Mouse (Mus musculus): Measurements from ENCODE around the gene Prkn.

The Prkn gene

GRCm38 (mm10) chr17:11740716-11741115 lies 900.5 kb downstream of the Prkn start:
- no peak for DNase-seq (ENCODE audit: low spot score)

DNA sequence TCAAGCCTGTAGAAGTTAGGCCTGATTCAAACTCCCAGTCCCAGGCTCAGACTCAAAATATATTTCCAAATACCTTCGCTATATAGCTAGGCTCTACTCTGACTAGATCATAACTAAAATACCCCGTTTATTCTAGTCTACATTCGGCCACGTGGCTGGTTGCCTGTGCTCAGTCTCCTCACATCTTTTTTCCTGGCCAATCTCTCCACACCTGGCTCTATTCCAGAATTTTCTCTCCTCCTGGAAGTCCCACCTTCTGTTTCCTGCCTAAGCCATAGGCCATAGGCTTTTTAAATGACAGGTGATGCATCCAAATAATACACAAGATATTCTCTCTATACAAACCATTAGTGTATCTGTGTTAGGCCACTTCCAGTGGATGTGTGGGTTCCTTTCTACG lies 901.0 kb downstream of the Prkn start:
- no peak for DNase-seq (ENCODE audit: low spot score)

DNA sequence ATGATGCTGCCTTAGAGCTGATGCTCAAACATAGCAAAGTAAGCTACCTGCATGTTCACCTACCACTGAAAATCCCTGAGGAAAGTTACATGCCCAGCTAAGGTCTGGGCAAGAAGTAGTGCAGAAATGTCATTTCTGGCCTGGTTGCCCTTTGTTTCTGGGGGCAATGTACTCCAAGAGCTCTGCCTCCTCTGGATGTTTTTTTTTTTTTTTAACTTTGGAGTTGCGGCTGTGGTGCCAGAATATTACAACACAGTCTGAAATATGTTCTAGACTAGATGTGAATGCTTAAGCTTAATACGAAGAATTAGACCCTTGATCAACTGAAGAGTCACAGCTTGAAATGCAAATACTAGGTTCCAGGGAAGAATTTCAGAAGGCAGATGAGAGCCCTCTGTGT lies 911.1 kb downstream of the Prkn start:
- DNase-seq (ENCODE audit: low spot score): no peak

GRCm38 (mm10) chr17:11752686-11753085 lies 912.5 kb downstream of the Prkn start:
- DNase-seq (ENCODE audit: low spot score): no peak

GRCm38 (mm10) chr17:11765117-11765516 lies 924.9 kb downstream of the Prkn start:
- no peak for DNase-seq (ENCODE audit: low spot score)

- no peak for DNase-seq (ENCODE audit: low spot score)
Measured at GRCm38 (mm10) chr17:11765581-11765980, 925.4 kb downstream of the Prkn start.

GRCm38 (mm10) chr17:11767301-11767700 lies 927.1 kb downstream of the Prkn start:
- no peak for DNase-seq (ENCODE audit: low spot score)

- no peak for DNase-seq (ENCODE audit: low spot score)
Measured at GRCm38 (mm10) chr17:11768345-11768744, 928.2 kb downstream of the Prkn start.

DNA sequence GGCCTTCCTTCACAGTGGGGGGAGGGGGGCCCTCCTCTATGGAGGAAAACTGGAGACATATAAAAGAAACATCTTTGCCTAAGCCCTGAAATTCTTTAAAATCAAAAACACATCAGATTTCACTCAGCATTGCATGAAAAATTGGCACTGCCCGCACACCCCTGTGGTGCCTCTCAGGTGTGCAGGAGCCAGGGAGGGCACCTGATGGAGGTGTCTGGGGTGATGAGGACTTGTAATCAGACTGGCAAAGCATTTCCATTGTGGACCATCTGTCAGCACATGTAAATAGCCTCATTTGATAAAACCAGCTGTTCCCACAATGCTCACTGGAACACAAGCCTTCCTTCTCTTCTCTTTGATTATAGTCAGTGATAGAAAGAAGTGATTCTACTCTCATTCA lies 928.8 kb downstream of the Prkn start:
- no peak for DNase-seq (ENCODE audit: low spot score)

GRCm38 (mm10) chr17:11769513-11769912 lies 929.3 kb downstream of the Prkn start:
- no peak for DNase-seq (ENCODE audit: low spot score)

DNA sequence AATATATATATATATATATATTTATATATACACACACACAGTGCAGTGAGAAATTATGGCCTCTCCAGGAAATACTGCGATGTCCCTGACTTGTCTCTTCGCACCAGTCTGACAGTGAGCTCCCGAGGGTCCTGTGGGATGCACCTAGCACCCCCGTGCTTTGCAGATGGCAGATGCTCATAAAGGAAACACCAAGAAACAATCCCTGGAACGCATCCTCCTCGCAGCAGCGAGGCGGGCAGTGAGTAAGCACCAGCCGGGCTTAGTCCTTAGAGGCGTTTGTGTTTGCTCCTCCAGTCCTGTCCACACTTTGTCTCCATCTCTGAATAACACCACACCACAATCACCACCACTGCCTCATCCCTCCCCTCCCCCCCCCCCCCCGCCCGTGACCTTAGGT lies 939.4 kb downstream of the Prkn start:
- no peak for DNase-seq (ENCODE audit: low spot score)

- DNase-seq (ENCODE audit: low spot score): no peak
Measured at GRCm38 (mm10) chr17:11780005-11780404, 939.8 kb downstream of the Prkn start.

DNA sequence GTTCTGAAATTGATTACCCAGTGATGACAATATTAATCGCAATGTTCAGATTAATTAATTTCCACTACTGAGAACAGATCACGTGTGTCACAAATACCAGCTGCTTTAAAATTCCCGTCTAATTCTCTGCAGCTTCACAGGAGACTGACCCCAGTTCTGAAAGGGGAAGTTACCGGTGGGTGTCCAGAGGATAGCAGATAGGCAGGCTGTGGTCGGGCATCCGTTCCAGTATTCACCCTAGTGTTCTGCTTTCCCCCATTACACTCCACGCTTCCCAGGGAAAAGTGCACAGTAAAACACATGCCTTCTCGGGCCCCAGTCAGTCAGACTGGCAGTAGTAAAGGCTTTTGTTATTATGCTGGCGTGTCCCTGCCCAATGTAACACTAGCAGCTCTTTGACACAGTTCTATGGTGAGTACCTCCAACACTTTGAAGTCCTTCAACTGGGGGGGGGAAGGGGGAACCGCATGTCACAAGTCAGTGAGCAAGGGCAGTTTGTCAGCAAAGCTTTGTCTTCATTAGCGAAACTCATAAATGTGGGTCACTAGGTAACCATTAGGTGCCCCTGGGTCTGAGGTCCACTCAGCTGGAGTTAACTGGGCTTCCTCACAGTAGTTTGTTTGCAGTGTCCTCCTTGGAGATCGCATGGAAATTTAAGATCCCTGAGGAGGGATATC lies 940.8 kb downstream of the Prkn start:
- peak; percentile 21 for DNase-seq (ENCODE audit: low spot score)

GRCm38 (mm10) chr17:11788270-11788936 lies 948.2 kb downstream of the Prkn start:
- DNase-seq (ENCODE audit: low spot score): no peak

DNA sequence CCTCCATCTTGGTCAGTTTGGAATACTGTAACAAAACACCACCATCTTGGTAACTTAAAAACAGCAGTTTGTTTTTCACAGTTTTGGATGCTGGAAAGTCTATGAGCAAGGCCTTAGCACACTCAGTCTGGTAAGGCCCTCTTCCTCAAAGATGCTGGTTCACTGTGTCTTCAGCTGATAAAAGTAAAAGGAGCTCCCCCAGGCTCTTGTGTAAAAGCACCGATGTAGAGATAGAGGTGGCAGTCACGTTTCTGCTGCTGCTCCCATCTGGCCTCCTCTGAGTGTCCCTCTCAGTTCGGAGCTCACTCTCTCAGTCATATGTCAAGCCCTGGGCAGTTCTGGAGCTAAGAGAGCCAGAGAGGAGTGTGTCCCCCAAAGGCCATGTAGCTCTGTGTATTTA lies 955.8 kb downstream of the Prkn start:
- no peak for DNase-seq (ENCODE audit: low spot score)

DNA sequence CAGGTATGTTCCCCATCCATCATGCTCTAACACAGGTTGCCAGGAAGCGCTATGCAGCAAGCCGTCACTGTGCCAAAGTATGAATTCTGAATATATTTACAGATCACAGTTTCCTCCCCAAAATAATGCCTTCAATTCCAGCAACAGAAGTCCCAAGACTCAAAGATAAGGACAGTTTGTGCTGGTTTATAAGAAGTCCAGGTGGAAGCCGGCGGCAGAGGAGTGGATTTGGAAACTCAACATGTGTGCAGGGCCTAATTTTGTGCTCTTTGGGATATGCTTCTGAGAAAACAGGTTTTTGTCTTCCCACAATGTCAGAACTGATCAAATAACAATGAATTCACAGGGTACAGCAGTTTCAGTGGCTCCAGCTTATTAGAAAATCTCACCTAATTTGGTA lies 961.0 kb downstream of the Prkn start:
- DNase-seq (ENCODE audit: low spot score): no peak

- no peak for DNase-seq (ENCODE audit: low spot score)
Measured at GRCm38 (mm10) chr17:11807280-11807679, 967.1 kb downstream of the Prkn start.

DNA sequence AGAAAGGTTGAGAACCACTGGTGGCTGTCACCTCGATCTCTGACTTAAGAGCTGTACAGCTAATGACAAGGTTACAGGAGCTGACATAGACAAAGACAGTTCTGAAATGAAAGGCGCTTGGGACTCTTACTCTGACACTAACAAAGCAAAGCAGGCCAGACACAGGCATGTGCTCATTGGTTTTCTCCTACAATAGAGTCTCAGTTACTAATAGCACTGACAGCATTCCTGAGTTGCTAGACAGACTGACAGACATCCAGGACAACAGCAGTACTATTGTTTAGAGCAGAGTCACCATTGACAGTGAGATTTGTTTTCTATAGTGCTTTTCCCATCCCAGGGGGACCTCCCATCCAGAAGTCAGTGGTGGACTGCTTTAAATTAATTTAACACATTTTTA lies 977.7 kb downstream of the Prkn start:
- peak; percentile 30 for DNase-seq (ENCODE audit: low spot score)

- no peak for DNase-seq (ENCODE audit: low spot score)
Measured at GRCm38 (mm10) chr17:11819506-11819905, 979.3 kb downstream of the Prkn start.

GRCm38 (mm10) chr17:11820757-11821156 lies 980.6 kb downstream of the Prkn start:
- DNase-seq (ENCODE audit: low spot score): no peak

DNA sequence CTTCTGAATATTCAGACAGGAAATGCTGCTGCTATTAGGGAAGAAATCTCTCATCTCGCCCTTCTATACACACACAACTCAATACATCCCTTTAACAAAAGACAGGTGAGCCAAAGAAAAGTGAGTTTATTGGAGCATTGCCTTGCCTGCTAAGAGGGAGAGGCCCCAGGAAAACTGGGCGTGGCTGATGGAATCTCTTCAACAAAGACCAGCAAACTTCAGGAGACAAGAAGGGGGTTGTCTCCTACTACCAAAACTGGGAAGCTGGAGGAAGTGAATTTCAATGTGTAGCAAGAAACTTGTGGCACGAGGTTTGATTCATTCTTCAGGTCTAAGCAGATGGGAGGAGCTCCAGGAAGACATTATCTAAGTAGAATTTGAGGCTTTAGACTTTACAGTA lies 989.3 kb downstream of the Prkn start:
- DNase-seq (ENCODE audit: low spot score): no peak

DNA sequence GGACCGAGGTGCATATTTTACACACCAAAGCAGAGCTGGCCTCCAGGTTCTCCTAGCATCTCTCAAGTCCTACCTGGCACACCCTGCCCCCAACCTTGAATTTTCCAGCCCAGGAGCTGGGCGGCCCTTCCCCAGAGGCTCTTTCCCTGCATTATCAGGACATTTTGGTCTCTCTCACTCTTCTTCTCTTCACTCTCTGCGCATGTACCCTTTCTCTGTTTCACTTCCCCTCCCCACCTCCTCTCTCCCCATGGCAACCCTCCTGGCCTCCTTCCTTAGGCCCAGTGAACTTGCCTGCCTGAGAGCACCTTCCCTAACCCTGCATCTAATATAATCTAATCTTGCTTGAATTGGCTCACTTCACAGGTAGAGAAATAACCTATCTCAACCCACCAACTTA lies 996.9 kb downstream of the Prkn start:
- DNase-seq (ENCODE audit: low spot score): no peak

- no peak for DNase-seq (ENCODE audit: low spot score)
Measured at GRCm38 (mm10) chr17:11844436-11844835, 1004.3 kb downstream of the Prkn start.

- no peak for DNase-seq (ENCODE audit: low spot score)
Measured at GRCm38 (mm10) chr17:11844989-11845388, 1004.8 kb downstream of the Prkn start.
